In genomic region chr13:55948591-55948990, GRCm38 (mm10) we compare ENCODE assay signal across 17 mouse cellular contexts.
DNase-seq lines count a peak whose midpoint lies in the region; ATAC-seq and TF ChIP-seq lines count a peak whose summit lies in the region.
"Had no signal": no experiment of that assay in that cellular context is flagged by ENCODE, and none has a peak within 500 bp of the region (broad histone marks: within the 10 kb centered on the region; RNA-seq: fewer than 3 reads in every experiment).

No protein-coding gene starts in this region.

- H3K4me1 ChIP-seq in forebrain, embryonic 10.5 days = peaks cover 25% of the 10 kb centered on the region
- H3K4me1 ChIP-seq in forebrain, embryonic 15.5 days = no peaks in the 10 kb centered on the region
- peaks cover 34% of the 10 kb centered on the region for H3K4me1 ChIP-seq in midbrain, embryonic 10.5 days
- H3K4me1 ChIP-seq in midbrain, postnatal 0 days (ENCODE audit: insufficient read depth, low read length) = no peaks in the 10 kb centered on the region
- peaks cover 31% of the 10 kb centered on the region for H3K4me1 ChIP-seq in embryonic facial prominence, embryonic 10.5 days
- no peaks in the 10 kb centered on the region for H3K4me1 ChIP-seq in heart, embryonic 11.5 days (ENCODE audit: control insufficient read depth, insufficient read depth, low read length)
- H3K4me1 ChIP-seq: heart, embryonic 13.5 days; hindbrain, embryonic 13.5 days had no signal

- WGBS in forebrain, embryonic 10.5 days = 40% methylated on average over 9 of the region's 9 CpGs
- 27% methylated on average over 9 of the region's 9 CpGs for WGBS in forebrain, embryonic 15.5 days
- WGBS in midbrain, embryonic 10.5 days = 30% methylated on average over 9 of the region's 9 CpGs
- WGBS in midbrain, postnatal 0 days = 26% methylated on average over 9 of the region's 9 CpGs
- WGBS in embryonic facial prominence, embryonic 10.5 days = 47% methylated on average over 9 of the region's 9 CpGs
- WGBS in heart, embryonic 11.5 days (ENCODE audit: insufficient replicate concordance) = 69% methylated on average over 9 of the region's 9 CpGs

- H3K4me3 ChIP-seq in forebrain, embryonic 10.5 days = no peak overlapping the region; the same call in 1 of the 2 replicates
- H3K4me3 ChIP-seq in forebrain, embryonic 15.5 days = no peak overlapping the region
- H3K4me3 ChIP-seq in midbrain, embryonic 10.5 days = no peak overlapping the region
- H3K4me3 ChIP-seq in midbrain, postnatal 0 days (ENCODE audit: low read depth, low read length) = no peak overlapping the region
- no peak overlapping the region for H3K4me3 ChIP-seq in embryonic facial prominence, embryonic 10.5 days
- H3K4me3 ChIP-seq in heart, embryonic 11.5 days (ENCODE audit: low read depth, low read length) = no peak overlapping the region
- H3K4me3 ChIP-seq: heart, embryonic 13.5 days; hindbrain, embryonic 13.5 days had no signal

- no peak for DNase-seq in forebrain, embryonic 10.5 days (ENCODE audit: extremely low spot score, low spot score)
- peak; percentile 68 for DNase-seq in midbrain, embryonic 10.5 days (ENCODE audit: low spot score)
- no peak for DNase-seq in midbrain, postnatal 0 days (ENCODE audit: low spot score)
- peak; percentile 52 for DNase-seq in embryonic facial prominence, embryonic 10.5 days (ENCODE audit: low spot score)
- peak; percentile 60 for DNase-seq in retina, embryonic 14.5 days (ENCODE audit: low spot score)
- no peak for DNase-seq in lung, adult 18-20 months
- DNase-seq: cerebellum, adult 11 months; cerebellum, adult 8-10 months; cerebellum, postnatal 14 days; forebrain, postnatal 0 days; gastrocnemius, postnatal 14 days; heart, postnatal 36 days had no signal

- no peak for TF ChIP-seq CTCF in midbrain, postnatal 0 days (IDR thresholded peaks at IDR 0.05)

- H3K27ac ChIP-seq in forebrain, embryonic 10.5 days = peak overlapping the region; percentile 70
- H3K27ac ChIP-seq in forebrain, embryonic 15.5 days (replicated peaks) = no peak overlapping the region
- peak overlapping the region; percentile 84 for H3K27ac ChIP-seq in midbrain, embryonic 10.5 days (replicated peaks)
- H3K27ac ChIP-seq in midbrain, postnatal 0 days (ENCODE audit: low read depth, low read length) = no peak overlapping the region
- H3K27ac ChIP-seq in embryonic facial prominence, embryonic 10.5 days (replicated peaks) = peak overlapping the region; percentile 73
- no peak overlapping the region for H3K27ac ChIP-seq in heart, embryonic 11.5 days (ENCODE audit: low read depth, low read length)
- H3K27ac ChIP-seq: heart, embryonic 13.5 days; hindbrain, embryonic 13.5 days; hindbrain, postnatal 0 days had no signal

- H3K27me3 ChIP-seq in forebrain, embryonic 10.5 days (ENCODE audit: poor library complexity, severe bottlenecking) = peaks cover 4% of the 10 kb centered on the region; the same call in 1 of the 2 replicates
- no peaks in the 10 kb centered on the region for H3K27me3 ChIP-seq in forebrain, embryonic 15.5 days
- H3K27me3 ChIP-seq in midbrain, embryonic 10.5 days (ENCODE audit: low read depth, poor library complexity, severe bottlenecking) = peaks cover 24% of the 10 kb centered on the region
- H3K27me3 ChIP-seq in midbrain, postnatal 0 days (ENCODE audit: insufficient read depth, low read length) = no peaks in the 10 kb centered on the region
- H3K27me3 ChIP-seq in embryonic facial prominence, embryonic 10.5 days (replicated peaks; ENCODE audit: low read depth, poor library complexity, severe bottlenecking) = peaks cover 10% of the 10 kb centered on the region; the same call in 1 of the 2 replicates
- no peaks in the 10 kb centered on the region for H3K27me3 ChIP-seq in heart, embryonic 11.5 days (ENCODE audit: control insufficient read depth, insufficient read depth, low read length)

- H3K36me3 ChIP-seq in forebrain, embryonic 10.5 days (replicated peaks) = no peaks in the 10 kb centered on the region
- no peaks in the 10 kb centered on the region for H3K36me3 ChIP-seq in forebrain, embryonic 15.5 days
- no peaks in the 10 kb centered on the region for H3K36me3 ChIP-seq in midbrain, embryonic 10.5 days
- no peaks in the 10 kb centered on the region for H3K36me3 ChIP-seq in midbrain, postnatal 0 days (ENCODE audit: insufficient read depth, low read length)
- no peaks in the 10 kb centered on the region for H3K36me3 ChIP-seq in embryonic facial prominence, embryonic 10.5 days (replicated peaks)
- no peaks in the 10 kb centered on the region for H3K36me3 ChIP-seq in heart, embryonic 11.5 days (ENCODE audit: control insufficient read depth, insufficient read depth, low read length)
- H3K36me3 ChIP-seq: heart, embryonic 13.5 days; hindbrain, embryonic 13.5 days had no signal

- no peak overlapping the region for H3K9ac ChIP-seq in forebrain, embryonic 15.5 days (replicated peaks)
- H3K9ac ChIP-seq in midbrain, postnatal 0 days (replicated peaks; ENCODE audit: low read length, poor library complexity, severe bottlenecking) = no peak overlapping the region
- no peak overlapping the region for H3K9ac ChIP-seq in heart, embryonic 11.5 days (ENCODE audit: low read depth, low read length)
- H3K9ac ChIP-seq: forebrain, postnatal 0 days; heart, embryonic 13.5 days; hindbrain, embryonic 13.5 days had no signal

- no peak overlapping the region for H3K4me2 ChIP-seq in forebrain, embryonic 15.5 days (replicated peaks)
- no peak overlapping the region for H3K4me2 ChIP-seq in midbrain, postnatal 0 days (ENCODE audit: low read depth, low read length, poor library complexity, severe bottlenecking)
- H3K4me2 ChIP-seq in heart, embryonic 11.5 days = no peak overlapping the region
- H3K4me2 ChIP-seq: heart, embryonic 13.5 days; hindbrain, embryonic 13.5 days had no signal

- no peaks in the 10 kb centered on the region for H3K9me3 ChIP-seq in forebrain, embryonic 10.5 days
- no peaks in the 10 kb centered on the region for H3K9me3 ChIP-seq in forebrain, embryonic 15.5 days
- no peaks in the 10 kb centered on the region for H3K9me3 ChIP-seq in midbrain, embryonic 10.5 days (replicated peaks)
- no peaks in the 10 kb centered on the region for H3K9me3 ChIP-seq in midbrain, postnatal 0 days (ENCODE audit: low read length)
- no peaks in the 10 kb centered on the region for H3K9me3 ChIP-seq in embryonic facial prominence, embryonic 10.5 days
- no peaks in the 10 kb centered on the region for H3K9me3 ChIP-seq in heart, embryonic 11.5 days (replicated peaks; ENCODE audit: control insufficient read depth, low read length)
- H3K9me3 ChIP-seq: hindbrain, embryonic 13.5 days had no signal

- no peak for ATAC-seq in forebrain, embryonic 15.5 days (replicated peaks)
- no peak for ATAC-seq in midbrain, postnatal 0 days (ENCODE audit: low FRiP score)
- no peak for ATAC-seq in heart, embryonic 11.5 days (replicated peaks; ENCODE audit: insufficient number of reproducible peaks, low FRiP score, low TSS enrichment)
- ATAC-seq: forebrain, postnatal 0 days; hindbrain, postnatal 0 days had no signal

Comparison
In these comparisons a context has a peak if more than half of its experiments do, and no peak if none do; other contexts are left out.
1. DNase-seq: peak in midbrain, embryonic 10.5 days (single experiment), embryonic facial prominence, embryonic 10.5 days (single experiment) and retina, embryonic 14.5 days (single experiment); none in forebrain, embryonic 10.5 days (single experiment), midbrain, postnatal 0 days (single experiment) and lung, adult 18-20 months (0 of 2).
2. H3K27ac ChIP-seq: peak in forebrain, embryonic 10.5 days (single experiment), midbrain, embryonic 10.5 days (single experiment) and embryonic facial prominence, embryonic 10.5 days (single experiment); none in forebrain, embryonic 15.5 days (single experiment), midbrain, postnatal 0 days (single experiment) and heart, embryonic 11.5 days (single experiment).